Mouse (Mus musculus): Measurements from ENCODE around the gene Mipol1. TPM values are rescaled to one million over a fixed set of nuclear protein-coding genes. Genes with fewer than 3 reads are reported as not detected.
"Not testable (repeated sequence)": the region's sequence is repeated elsewhere in the genome, so short reads cannot be mapped to it uniquely, and the experiment has no call there.

Gene Mipol1
- polyA plus RNA-seq, 1 experiment from 2014 or later: 7.7 TPM

DNA sequence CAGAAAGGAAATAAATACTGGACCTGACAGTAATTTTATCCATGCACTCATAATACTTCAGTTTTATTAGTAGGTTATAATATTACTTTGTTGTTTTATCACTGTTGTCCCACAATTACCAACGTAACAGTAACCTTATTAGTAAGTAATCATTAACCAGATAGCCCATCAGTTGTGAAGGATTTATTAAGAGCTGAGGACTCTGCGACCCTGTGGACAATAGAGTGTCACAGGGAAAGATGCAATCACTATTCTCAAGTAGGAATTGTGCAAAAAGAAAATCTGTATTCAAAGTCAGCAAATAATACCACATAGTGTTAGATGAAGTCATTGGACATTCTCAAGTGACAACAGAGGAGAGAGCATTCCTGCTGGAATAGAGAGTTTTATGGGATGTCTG lies 198.5 kb downstream of the Mipol1 start:
- Histone ChIP-seq H3K4me2 (ENCODE audit: low read length) (no peak overlapping the region), H3K27ac (replicated peaks in 1 of 2; ENCODE audit: control insufficient read depth in 1 of 2, insufficient read depth in 1 of 2, low read depth in 2 of 2, low read length in 2 of 2) (no peak overlapping the region), H3K9ac (ENCODE audit: low read length) (no peak overlapping the region), H3K36me3 (ENCODE audit: control insufficient read depth, insufficient read depth, low read length) (no peaks in the 10 kb centered on the region), H3K4me3 (ENCODE audit: control insufficient read depth in 1 of 2, insufficient read depth in 1 of 2, low read depth in 1 of 2, low read length in 2 of 2) (no peak overlapping the region), H3K9me3 (ENCODE audit: control insufficient read depth, low read length) (no peaks in the 10 kb centered on the region), H3K4me1 (ENCODE audit: control insufficient read depth in 2 of 2, insufficient read depth in 2 of 2, low read length in 2 of 2) (no peaks in the 10 kb centered on the region), H3K27me3 (ENCODE audit: control insufficient read depth, insufficient read depth, low read length) (no peaks in the 10 kb centered on the region)
- 75% methylated on average over 2 of the region's 2 CpGs for WGBS
- no peak for ATAC-seq (ENCODE audit: insufficient number of reproducible peaks, insufficient read depth, low FRiP score, low read depth)

DNA sequence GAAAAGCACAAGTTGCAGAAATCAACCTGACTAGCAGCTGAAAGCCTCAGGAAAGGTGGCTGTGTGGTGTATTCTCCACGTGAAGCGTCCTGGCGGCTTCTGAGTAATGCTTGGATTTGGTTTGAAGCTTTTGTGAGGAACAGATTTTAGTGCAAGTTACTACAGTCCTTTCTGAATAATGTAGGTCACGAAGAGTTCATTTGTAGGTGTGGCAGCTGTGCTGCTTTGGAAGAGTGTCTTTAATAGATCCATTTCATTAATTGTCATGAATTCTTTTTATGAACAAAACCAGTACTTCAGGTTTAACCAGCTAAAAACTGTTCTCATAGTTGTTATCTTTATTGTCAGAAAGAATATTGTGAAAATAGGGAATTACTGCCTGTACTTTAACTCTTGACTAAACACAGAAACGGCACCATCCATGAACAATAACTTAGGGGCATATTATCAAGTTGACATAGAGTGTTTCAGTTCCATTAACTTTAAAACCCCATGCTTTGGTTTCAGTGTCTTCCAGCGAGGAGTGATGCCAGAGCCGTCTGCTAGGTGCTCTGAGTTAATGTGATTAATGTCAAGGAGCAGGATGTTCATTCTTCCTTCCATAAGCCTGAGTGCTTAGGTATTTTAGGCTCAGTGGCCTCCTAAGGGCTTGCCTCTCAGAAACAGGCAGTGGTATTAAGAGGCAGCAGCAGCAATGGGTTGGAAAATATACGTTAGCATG lies 206.9 kb downstream of the Mipol1 start:
- H3K9ac ChIP-seq (ENCODE audit: low read length); H3K27me3 ChIP-seq (ENCODE audit: control insufficient read depth, insufficient read depth, low read length); H3K4me1 ChIP-seq (ENCODE audit: control insufficient read depth in 2 of 2, insufficient read depth in 2 of 2, low read length in 2 of 2); H3K4me3 ChIP-seq (ENCODE audit: control insufficient read depth in 1 of 2, insufficient read depth in 1 of 2, low read depth in 1 of 2, low read length in 2 of 2); ATAC-seq (ENCODE audit: insufficient number of reproducible peaks, insufficient read depth, low FRiP score, low read depth); H3K36me3 ChIP-seq (ENCODE audit: control insufficient read depth, insufficient read depth, low read length); H3K27ac ChIP-seq (replicated peaks in 1 of 2; ENCODE audit: control insufficient read depth in 1 of 2, insufficient read depth in 1 of 2, low read depth in 2 of 2, low read length in 2 of 2); H3K4me2 ChIP-seq (ENCODE audit: low read length); H3K9me3 ChIP-seq (ENCODE audit: control insufficient read depth, low read length): not testable (repeated sequence)
- WGBS: 68% methylated on average over 8 of the region's 8 CpGs

DNA sequence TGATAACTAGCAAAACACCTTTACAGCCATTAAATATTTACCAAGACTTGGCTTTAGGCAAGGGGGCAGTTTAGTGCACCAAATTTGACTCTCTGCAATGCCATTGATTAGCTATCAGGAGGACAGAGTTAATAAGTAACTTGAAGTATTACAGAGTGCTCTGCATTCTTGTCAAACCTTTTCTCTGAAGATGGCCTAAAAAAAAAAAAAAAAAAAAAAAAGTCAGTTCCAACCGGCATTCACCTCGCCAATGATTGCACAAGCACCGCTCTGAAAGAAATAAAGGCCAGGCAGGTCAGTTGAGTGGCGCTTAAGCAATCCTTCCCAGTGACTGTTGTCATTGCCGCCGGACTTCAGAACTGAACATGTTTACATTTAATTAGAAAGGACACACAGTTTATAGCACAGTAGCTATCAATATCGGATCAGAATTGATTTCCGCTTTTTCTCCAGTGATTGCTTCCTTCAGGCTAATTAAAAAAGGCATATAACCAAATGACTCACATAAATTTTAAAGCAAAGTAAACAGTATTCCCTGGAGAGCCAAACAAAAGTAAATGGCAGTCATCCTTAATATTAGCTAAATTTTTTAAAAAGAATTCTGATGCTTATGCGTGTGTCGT lies 214.2 kb downstream of the Mipol1 start:
- Histone ChIP-seq H3K36me3 (ENCODE audit: control insufficient read depth, insufficient read depth, low read length) (no peaks in the 10 kb centered on the region), H3K27ac (replicated peaks in 1 of 2; ENCODE audit: control insufficient read depth in 1 of 2, insufficient read depth in 1 of 2, low read depth in 2 of 2, low read length in 2 of 2) (no peak overlapping the region), H3K9me3 (ENCODE audit: control insufficient read depth, low read length) (no peaks in the 10 kb centered on the region), H3K27me3 (ENCODE audit: control insufficient read depth, insufficient read depth, low read length) (no peaks in the 10 kb centered on the region), H3K9ac (ENCODE audit: low read length) (no peak overlapping the region), H3K4me2 (ENCODE audit: low read length) (no peak overlapping the region), H3K4me1 (ENCODE audit: control insufficient read depth in 2 of 2, insufficient read depth in 2 of 2, low read length in 2 of 2) (no peaks in the 10 kb centered on the region), H3K4me3 (ENCODE audit: control insufficient read depth in 1 of 2, insufficient read depth in 1 of 2, low read depth in 1 of 2, low read length in 2 of 2) (no peak overlapping the region)
- ATAC-seq (ENCODE audit: insufficient number of reproducible peaks, insufficient read depth, low FRiP score, low read depth): no peak
- 69% methylated on average over 10 of the region's 10 CpGs for WGBS

DNA sequence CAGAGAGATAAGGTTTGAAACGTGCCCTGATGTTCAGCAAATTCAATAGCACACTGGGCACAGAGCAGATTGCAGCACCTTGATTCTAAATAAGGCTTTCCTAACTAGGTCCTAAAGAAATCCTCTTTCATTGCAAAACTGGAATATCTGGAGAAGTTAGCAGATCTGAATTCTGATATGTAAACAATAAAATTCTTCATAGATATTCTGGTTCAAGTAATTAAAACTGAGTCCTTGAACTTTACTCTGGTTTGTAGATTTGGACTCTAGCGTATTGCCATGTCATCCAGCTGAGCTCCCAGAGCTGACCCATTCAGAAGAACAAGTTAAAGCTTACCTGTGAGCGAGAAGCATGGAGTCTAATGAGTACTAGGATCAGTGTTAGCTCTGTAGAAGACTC lies 217.1 kb downstream of the Mipol1 start:
- H3K4me2 ChIP-seq (ENCODE audit: low read length): no peak overlapping the region
- no peaks in the 10 kb centered on the region for H3K9me3 ChIP-seq (ENCODE audit: control insufficient read depth, low read length)
- H3K9ac ChIP-seq (ENCODE audit: low read length): no peak overlapping the region
- WGBS: 63% methylated on average over 3 of the region's 3 CpGs
- no peaks in the 10 kb centered on the region for H3K36me3 ChIP-seq (ENCODE audit: control insufficient read depth, insufficient read depth, low read length)
- no peaks in the 10 kb centered on the region for H3K4me1 ChIP-seq (ENCODE audit: control insufficient read depth in 2 of 2, insufficient read depth in 2 of 2, low read length in 2 of 2)
- ATAC-seq (ENCODE audit: insufficient number of reproducible peaks, insufficient read depth, low FRiP score, low read depth): no peak
- no peak overlapping the region for H3K4me3 ChIP-seq (ENCODE audit: control insufficient read depth in 1 of 2, insufficient read depth in 1 of 2, low read depth in 1 of 2, low read length in 2 of 2)
- H3K27me3 ChIP-seq (ENCODE audit: control insufficient read depth, insufficient read depth, low read length): no peaks in the 10 kb centered on the region
- no peak overlapping the region for H3K27ac ChIP-seq (replicated peaks in 1 of 2; ENCODE audit: control insufficient read depth in 1 of 2, insufficient read depth in 1 of 2, low read depth in 2 of 2, low read length in 2 of 2)

DNA sequence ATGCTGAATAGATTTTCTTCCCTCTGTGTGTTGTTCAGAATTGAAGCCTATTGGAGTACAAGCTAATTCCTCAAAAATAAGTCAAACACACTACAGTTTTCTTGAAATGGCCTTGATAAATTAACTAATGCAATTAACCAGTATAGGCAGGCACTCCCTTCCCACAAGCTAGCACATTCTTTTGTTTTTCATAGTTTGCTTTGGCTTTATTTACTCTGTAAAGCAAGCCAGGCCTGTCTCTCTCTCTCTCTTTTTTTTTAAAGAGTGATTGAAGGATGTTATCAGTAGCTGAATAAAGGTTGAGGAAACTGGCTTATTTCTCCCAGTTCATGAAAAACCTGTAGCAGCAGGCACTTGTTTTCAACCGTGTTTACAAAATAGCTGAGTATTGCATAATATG lies 219.1 kb downstream of the Mipol1 start:
- no peaks in the 10 kb centered on the region for H3K9me3 ChIP-seq (ENCODE audit: control insufficient read depth, low read length)
- WGBS: 47% methylated on average over 1 of the region's 1 CpGs
- no peaks in the 10 kb centered on the region for H3K36me3 ChIP-seq (ENCODE audit: control insufficient read depth, insufficient read depth, low read length)
- no peak overlapping the region for H3K4me2 ChIP-seq (ENCODE audit: low read length)
- H3K27me3 ChIP-seq (ENCODE audit: control insufficient read depth, insufficient read depth, low read length): no peaks in the 10 kb centered on the region
- no peak for ATAC-seq (ENCODE audit: insufficient number of reproducible peaks, insufficient read depth, low FRiP score, low read depth)
- H3K27ac ChIP-seq (replicated peaks in 1 of 2; ENCODE audit: control insufficient read depth in 1 of 2, insufficient read depth in 1 of 2, low read depth in 2 of 2, low read length in 2 of 2): no peak overlapping the region
- H3K4me1 ChIP-seq (ENCODE audit: control insufficient read depth in 2 of 2, insufficient read depth in 2 of 2, low read length in 2 of 2): no peaks in the 10 kb centered on the region
- no peak overlapping the region for H3K9ac ChIP-seq (ENCODE audit: low read length)
- H3K4me3 ChIP-seq (ENCODE audit: control insufficient read depth in 1 of 2, insufficient read depth in 1 of 2, low read depth in 1 of 2, low read length in 2 of 2): no peak overlapping the region

DNA sequence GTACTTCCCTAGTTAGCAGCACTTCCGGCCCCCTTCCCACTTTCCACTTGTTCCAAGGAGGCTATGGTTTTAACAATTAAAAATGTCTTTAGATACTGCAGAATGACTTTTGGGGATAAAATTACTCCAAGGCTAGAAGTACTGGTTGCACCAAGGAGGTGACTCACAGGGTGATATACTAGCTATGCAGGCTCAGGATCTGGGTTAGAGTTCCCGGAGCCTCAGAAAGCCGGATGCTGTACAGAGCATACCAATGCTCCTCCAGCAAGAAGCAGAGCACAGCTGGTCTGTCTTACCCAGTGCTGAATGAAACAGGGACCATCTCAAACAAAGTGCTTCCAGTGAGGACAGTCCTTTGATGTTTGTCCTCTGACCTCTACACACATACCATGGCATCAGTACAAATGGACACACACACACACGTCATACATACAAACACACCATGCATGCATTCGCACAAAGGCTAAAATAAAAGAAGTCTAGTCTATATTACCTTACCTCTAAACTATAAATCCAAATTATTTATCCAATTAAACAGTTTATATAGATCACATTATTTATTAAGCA lies 219.9 kb downstream of the Mipol1 start:
- Histone ChIP-seq H3K27ac (replicated peaks in 1 of 2; ENCODE audit: control insufficient read depth in 1 of 2, insufficient read depth in 1 of 2, low read depth in 2 of 2, low read length in 2 of 2) (no peak overlapping the region), H3K4me1 (ENCODE audit: control insufficient read depth in 2 of 2, insufficient read depth in 2 of 2, low read length in 2 of 2) (no peaks in the 10 kb centered on the region), H3K4me3 (ENCODE audit: control insufficient read depth in 1 of 2, insufficient read depth in 1 of 2, low read depth in 1 of 2, low read length in 2 of 2) (no peak overlapping the region), H3K4me2 (ENCODE audit: low read length) (no peak overlapping the region), H3K27me3 (ENCODE audit: control insufficient read depth, insufficient read depth, low read length) (no peaks in the 10 kb centered on the region), H3K36me3 (ENCODE audit: control insufficient read depth, insufficient read depth, low read length) (no peaks in the 10 kb centered on the region), H3K9me3 (ENCODE audit: control insufficient read depth, low read length) (no peaks in the 10 kb centered on the region), H3K9ac (ENCODE audit: low read length) (no peak overlapping the region)
- 90% methylated on average over 5 of the region's 5 CpGs for WGBS
- no peak for ATAC-seq (ENCODE audit: insufficient number of reproducible peaks, insufficient read depth, low FRiP score, low read depth)

DNA sequence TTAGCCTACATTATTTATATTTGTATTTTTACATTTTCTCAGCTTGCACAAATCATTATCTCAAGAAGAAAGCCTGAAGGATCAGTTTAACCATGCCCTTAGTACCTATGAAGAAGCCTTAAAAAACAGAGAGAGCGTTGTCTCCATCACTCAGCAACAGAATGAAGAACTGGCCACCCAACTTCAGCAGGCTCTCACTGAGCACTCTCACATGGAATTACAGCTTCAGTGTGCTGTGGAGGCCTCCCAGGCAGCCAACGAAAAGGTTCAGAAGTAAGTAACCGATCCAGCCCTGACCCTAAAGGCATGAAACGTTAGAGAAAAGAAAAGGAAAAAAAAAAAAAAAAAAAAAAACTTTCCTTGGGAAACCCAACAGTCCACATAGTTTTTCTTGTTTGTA lies 226.7 kb downstream of the Mipol1 start:
- Histone ChIP-seq H3K9ac (ENCODE audit: low read length) (no peak overlapping the region), H3K4me3 (ENCODE audit: control insufficient read depth in 1 of 2, insufficient read depth in 1 of 2, low read depth in 1 of 2, low read length in 2 of 2) (no peak overlapping the region), H3K4me2 (ENCODE audit: low read length) (no peak overlapping the region), H3K4me1 (ENCODE audit: control insufficient read depth in 2 of 2, insufficient read depth in 2 of 2, low read length in 2 of 2) (no peaks in the 10 kb centered on the region), H3K27ac (replicated peaks in 1 of 2; ENCODE audit: control insufficient read depth in 1 of 2, insufficient read depth in 1 of 2, low read depth in 2 of 2, low read length in 2 of 2) (no peak overlapping the region), H3K27me3 (ENCODE audit: control insufficient read depth, insufficient read depth, low read length) (no peaks in the 10 kb centered on the region), H3K36me3 (ENCODE audit: control insufficient read depth, insufficient read depth, low read length) (no peaks in the 10 kb centered on the region), H3K9me3 (ENCODE audit: control insufficient read depth, low read length) (no peaks in the 10 kb centered on the region)
- no peak for ATAC-seq (ENCODE audit: insufficient number of reproducible peaks, insufficient read depth, low FRiP score, low read depth)
- 60% methylated on average over 4 of the region's 4 CpGs for WGBS
